Mouse (Mus musculus): ENCODE measurements around the gene Ptpn21.

Gene Ptpn21

GRCm38 (mm10) chr12:98721030-98721429 lies 16.2 kb downstream of the Ptpn21 start:
- DNase-seq (ENCODE audit: low spot score), result no peak

- DNase-seq (ENCODE audit: low spot score), result no peak
These were observed 16.6 kb downstream of the Ptpn21 start for GRCm38 (mm10) chr12:98720628-98721027.

GRCm38 (mm10) chr12:98716142-98716541 lies 21.1 kb downstream of the Ptpn21 start:
- DNase-seq (ENCODE audit: low spot score), result no peak

- no peak for DNase-seq (ENCODE audit: low spot score)
These were observed 22.4 kb downstream of the Ptpn21 start for GRCm38 (mm10) chr12:98714757-98715156.

GRCm38 (mm10) chr12:98713621-98714103 lies 23.5 kb downstream of the Ptpn21 start:
- no peak for DNase-seq (ENCODE audit: low spot score)

- DNase-seq (ENCODE audit: low spot score), result no peak
These were observed 24.4 kb downstream of the Ptpn21 start for GRCm38 (mm10) chr12:98712819-98713218.

- DNase-seq (ENCODE audit: low spot score), result no peak
These were observed 33.2 kb downstream of the Ptpn21 start for GRCm38 (mm10) chr12:98703961-98704360.

- DNase-seq (ENCODE audit: low spot score), result no peak
These were observed 33.7 kb downstream of the Ptpn21 start for GRCm38 (mm10) chr12:98703554-98703953.

- no peak for DNase-seq (ENCODE audit: low spot score)
These were observed 35.6 kb downstream of the Ptpn21 start for GRCm38 (mm10) chr12:98701564-98701963.

GRCm38 (mm10) chr12:98697202-98697601 lies 40.0 kb downstream of the Ptpn21 start:
- DNase-seq (ENCODE audit: low spot score), result no peak

- no peak for DNase-seq (ENCODE audit: low spot score)
These were observed 47.0 kb downstream of the Ptpn21 start for GRCm38 (mm10) chr12:98690230-98690629.

GRCm38 (mm10) chr12:98683574-98683973 lies 53.6 kb downstream of the Ptpn21 start:
- DNase-seq (ENCODE audit: low spot score), result peak; percentile 42

GRCm38 (mm10) chr12:98683171-98683570 lies 54.0 kb downstream of the Ptpn21 start:
- no peak for DNase-seq (ENCODE audit: low spot score)

- no peak for DNase-seq (ENCODE audit: low spot score)
These were observed 55.0 kb downstream of the Ptpn21 start for GRCm38 (mm10) chr12:98682196-98682595.

- DNase-seq (ENCODE audit: low spot score), result no peak
These were observed 57.3 kb downstream of the Ptpn21 start for GRCm38 (mm10) chr12:98679906-98680305.

- no peak for DNase-seq (ENCODE audit: low spot score)
These were observed 59.9 kb downstream of the Ptpn21 start for GRCm38 (mm10) chr12:98677336-98677735.

- no peak for DNase-seq (ENCODE audit: low spot score)
These were observed 60.3 kb downstream of the Ptpn21 start for GRCm38 (mm10) chr12:98676861-98677260.

GRCm38 (mm10) chr12:98674627-98675143 lies 62.5 kb downstream of the Ptpn21 start:
- peak; percentile 69 for DNase-seq (ENCODE audit: low spot score)

- DNase-seq (ENCODE audit: low spot score), result no peak
These were observed 63.3 kb downstream of the Ptpn21 start for GRCm38 (mm10) chr12:98673879-98674278.

GRCm38 (mm10) chr12:98670429-98670828 lies 66.8 kb downstream of the Ptpn21 start:
- no peak for DNase-seq (ENCODE audit: low spot score)

- DNase-seq (ENCODE audit: low spot score), result no peak
These were observed 67.3 kb downstream of the Ptpn21 start for GRCm38 (mm10) chr12:98669864-98670263.

GRCm38 (mm10) chr12:98669086-98669485 lies 68.1 kb downstream of the Ptpn21 start:
- DNase-seq (ENCODE audit: low spot score), result no peak

- no peak for DNase-seq (ENCODE audit: low spot score)
These were observed 68.9 kb downstream of the Ptpn21 start for GRCm38 (mm10) chr12:98668132-98668814.

- no peak for DNase-seq (ENCODE audit: low spot score)
These were observed 74.6 kb downstream of the Ptpn21 start for GRCm38 (mm10) chr12:98662617-98663016.
